Mouse (Mus musculus) thymus, adult 2 months (tissue): Measurements from ENCODE around the gene Tgfb1i1. TPM values are rescaled to one million over a fixed set of nuclear protein-coding genes. Genes with fewer than 3 reads are reported as not detected.

Source experiments
- DNase-seq: peaks from one replicate; pipeline ENCODE4 v3.0.0; 2021
- H3K27ac ChIP-seq: fragments of 200-500 bp; 2 replicates; pipeline ENCODE4 v1.5.1; 2012; ENCODE audit warnings: low read length, control low read depth; ENCODE audit not compliant: control insufficient read depth, insufficient read depth
- H3K27me3 ChIP-seq: fragments of 200-500 bp; 2 replicates; pipeline ENCODE4 v1.6.1; 2012; ENCODE audit warnings: mild to moderate bottlenecking, low read length, moderate library complexity, mixed read lengths; ENCODE audit not compliant: control insufficient read depth, insufficient read depth
- H3K36me3 ChIP-seq: fragments of 200-500 bp; 2 replicates; pipeline ENCODE4 v1.6.1; 2012; ENCODE audit warnings: mild to moderate bottlenecking, low read length, moderate library complexity; ENCODE audit not compliant: control insufficient read depth, insufficient read depth
- H3K4me1 ChIP-seq: fragments of 200-500 bp; replicated peaks from 2 replicates; pipeline ENCODE4 v1.6.1; 2012; ENCODE audit warnings: low read length; ENCODE audit not compliant: control insufficient read depth, insufficient read depth
- H3K4me3 ChIP-seq: fragments of 200-500 bp; 2 replicates; pipeline ENCODE4 v1.5.1; 2012; ENCODE audit warnings: mild to moderate bottlenecking, low read length, control low read depth, moderate library complexity; ENCODE audit not compliant: control insufficient read depth, insufficient read depth
- CTCF ChIP-seq: fragments of 200-500 bp; IDR thresholded peaks from 2 replicates; pipeline ENCODE4 v1.5.1; 2012; ENCODE audit warnings: mild to moderate bottlenecking, control low read depth, low read length, moderate library complexity, borderline replicate concordance; ENCODE audit not compliant: control insufficient read depth, poor library complexity, insufficient read depth; ENCODE audit errors: extremely low read depth
- POLR2A ChIP-seq: fragments of 200-500 bp; IDR thresholded peaks from 2 replicates; pipeline ENCODE4 v1.6.1; 2012; ENCODE audit warnings: mild to moderate bottlenecking, low read length, control low read depth, moderate library complexity; ENCODE audit not compliant: control insufficient read depth, poor library complexity, insufficient read depth; ENCODE audit errors: extremely low read depth
- WGBS: fragments of 180-500 bp; shearing (Covaris S2); methylation state at CpG from one replicate; pipeline ENCODE4 v1.1.7; 2018; 5-methylcytosine and 5-hydroxymethylcytosine counted together
- polyA plus RNA-seq: library from polyadenylated mRNA; depleted of rRNA; stranded (reverse); fragments of >200 nt; gene quantifications from 2 replicates; pipeline ENCODE4 v1.2.3, GENCODE M21; 2012; rRNA removed

The Tgfb1i1 gene
- polyA plus RNA-seq, 1 experiment = 25.4 TPM

DNA sequence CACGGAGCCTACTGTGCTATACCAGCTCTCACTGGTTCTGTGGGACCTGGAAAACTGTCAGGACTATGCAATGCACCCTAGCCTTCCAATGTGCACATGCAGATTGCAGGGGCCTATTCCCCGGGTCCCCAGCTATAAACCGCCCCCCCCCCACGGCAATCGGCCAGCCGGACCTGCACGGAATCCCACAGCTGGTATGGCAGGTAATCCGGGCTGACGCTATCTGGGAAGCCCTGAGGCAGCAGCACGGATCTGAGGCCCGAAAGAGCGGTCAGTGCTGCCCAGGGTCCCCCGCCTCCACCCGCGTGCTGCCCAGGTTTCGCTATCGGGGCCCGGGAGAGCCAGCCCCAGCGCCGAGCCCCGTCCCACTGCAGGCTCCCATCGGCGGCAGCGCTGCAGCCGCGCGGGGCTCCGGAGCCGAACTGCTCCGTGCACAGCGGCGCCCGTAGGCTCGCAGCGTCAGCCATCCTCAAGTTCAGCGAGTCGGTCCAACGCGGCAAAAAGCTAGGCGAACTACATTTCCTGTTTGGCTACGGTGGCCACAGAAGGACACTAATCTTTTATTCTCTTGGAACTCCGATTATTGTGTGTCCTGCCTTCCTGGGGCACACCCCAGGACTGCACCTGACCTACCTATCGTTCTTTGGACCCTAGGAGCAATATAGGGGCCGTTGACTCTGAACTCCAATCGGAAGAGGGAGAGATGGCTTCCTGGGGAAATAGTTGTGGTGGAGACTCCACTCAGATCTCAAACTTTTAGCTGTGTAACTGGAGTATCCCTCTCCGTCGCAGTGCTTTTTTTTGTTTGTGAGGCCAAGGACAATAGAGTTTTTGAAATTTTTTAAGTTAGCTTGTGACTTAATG is 51.2 kb downstream of the Tgfb1i1 start, which contains the start of gene BC017158:
Gene BC017158, minus strand, starts transcription at position 554 of the 864 bp plus-strand sequence.
- H3K4me1 ChIP-seq = peaks cover 6% of the 10 kb centered on the region
- TF ChIP-seq CTCF = no peak
- TF ChIP-seq POLR2A = peak; percentile 38; the same call in 1 of the 2 replicates
- peak within 1 kb of the TSS; percentile 62 for H3K4me3 ChIP-seq
- H3K36me3 ChIP-seq = no peaks in the 10 kb centered on the region
- 1% methylated on average over 47 of the region's 47 CpGs for WGBS
- H3K27me3 ChIP-seq = no peaks in the 10 kb centered on the region
- H3K27ac ChIP-seq = peak within 1 kb of the TSS; percentile 44; the same call in 1 of the 2 replicates
- DNase-seq = peak; percentile 79

DNA sequence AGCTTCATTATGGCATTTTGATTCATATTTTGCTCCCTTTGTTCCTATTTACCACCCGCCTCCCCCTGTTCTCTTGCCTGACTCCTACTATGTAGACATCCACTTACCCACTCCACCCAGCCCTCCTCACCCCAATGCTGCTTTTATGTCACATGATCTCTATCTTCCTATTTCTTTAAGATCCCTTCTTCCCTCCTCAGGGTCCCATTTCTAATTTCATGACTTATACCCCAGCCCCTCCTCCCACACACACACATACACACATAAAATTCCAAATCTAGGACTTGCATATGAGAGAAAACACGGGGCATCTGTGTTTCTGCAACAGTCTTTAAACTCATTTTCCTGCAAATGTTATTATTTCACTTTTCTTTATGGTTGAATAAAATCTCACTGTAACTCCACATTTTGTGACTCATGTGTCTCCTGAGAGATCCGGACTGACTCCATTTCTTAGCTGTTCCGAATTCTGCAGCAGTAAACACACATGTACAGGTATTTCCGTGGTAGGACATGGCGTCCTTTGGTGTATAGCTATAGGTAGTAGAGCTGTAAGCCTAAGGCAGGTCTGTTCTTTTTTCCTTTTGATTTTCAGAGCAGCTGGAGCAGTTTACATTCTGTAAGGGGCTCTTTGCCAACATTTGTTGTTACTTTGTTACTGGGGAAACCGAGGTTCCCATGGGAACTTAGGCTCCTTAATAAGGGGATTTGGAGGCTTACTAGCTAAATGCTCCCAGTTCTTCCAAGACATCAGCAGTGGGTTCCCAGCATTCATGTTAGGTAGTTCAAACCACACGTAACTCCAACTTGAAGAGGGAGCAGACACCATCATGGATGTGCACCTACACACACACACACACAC is 52.1 kb downstream of the Tgfb1i1 start:
- Histone ChIP-seq H3K27me3 (no peaks in the 10 kb centered on the region), H3K4me1 (peaks cover 6% of the 10 kb centered on the region), H3K36me3 (no peaks in the 10 kb centered on the region), H3K27ac (no peak overlapping the region), H3K4me3 (no peak overlapping the region)
- DNase-seq = no peak
- 78% methylated on average over 8 of the region's 8 CpGs for WGBS
- no peak for TF ChIP-seq CTCF
- no peak for TF ChIP-seq POLR2A

DNA sequence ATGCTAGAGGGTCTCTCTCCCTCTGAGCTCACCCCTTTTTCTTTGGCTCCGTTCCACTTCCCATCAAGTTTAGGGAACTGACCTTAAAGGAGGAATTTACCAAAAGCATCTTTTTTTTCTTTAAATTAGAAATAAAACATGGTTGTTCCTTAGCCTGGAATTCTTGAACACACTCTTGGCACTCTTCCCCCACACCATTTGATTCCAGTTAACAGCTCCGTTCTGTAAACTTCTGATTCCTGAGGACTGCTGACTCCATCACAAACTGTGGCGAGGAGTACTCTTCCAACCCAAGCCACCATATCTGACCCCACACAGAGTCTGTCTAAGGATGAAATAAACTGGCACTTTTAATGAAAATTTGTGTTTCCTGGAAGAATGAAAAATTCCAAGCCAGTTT is 54.3 kb downstream of the Tgfb1i1 start:
- no peaks in the 10 kb centered on the region for H3K27me3 ChIP-seq

DNA sequence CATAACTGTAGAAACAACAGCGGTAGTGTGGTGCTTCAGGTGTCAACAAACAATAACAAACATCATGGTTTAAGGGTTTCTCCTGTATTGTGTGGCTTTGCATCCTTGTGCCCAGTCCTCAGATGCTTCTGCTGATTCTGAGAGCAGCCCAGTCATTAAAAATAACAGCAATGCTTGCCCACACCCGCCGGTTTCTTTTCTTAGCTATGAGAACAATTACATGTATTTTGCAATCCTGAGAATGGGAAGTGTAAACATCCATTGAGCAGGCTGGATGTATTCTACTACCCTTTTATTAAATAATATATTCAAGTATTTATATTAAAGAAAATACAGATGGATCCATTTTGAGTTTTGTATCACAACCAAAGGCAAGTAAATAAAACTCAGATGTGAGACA is 55.5 kb downstream of the Tgfb1i1 start:
- Histone ChIP-seq H3K27ac (no peak overlapping the region), H3K27me3 (no peaks in the 10 kb centered on the region), H3K4me3 (no peak overlapping the region), H3K4me1 (peaks cover 4% of the 10 kb centered on the region), H3K36me3 (no peaks in the 10 kb centered on the region)
- TF ChIP-seq CTCF = no peak
- no peak for TF ChIP-seq POLR2A
- 78% methylated on average over 3 of the region's 3 CpGs for WGBS
- DNase-seq = no peak

More for the DNA sequence above, 54.3 kb downstream of the Tgfb1i1 start:
- 85% methylated on average over 3 of the region's 3 CpGs for WGBS
- DNase-seq = no peak
- no peak for TF ChIP-seq CTCF
- no peak for TF ChIP-seq POLR2A
- Histone ChIP-seq H3K4me3 (no peak overlapping the region), H3K27ac (no peak overlapping the region), H3K4me1 (peaks cover 6% of the 10 kb centered on the region), H3K36me3 (no peaks in the 10 kb centered on the region)

DNA sequence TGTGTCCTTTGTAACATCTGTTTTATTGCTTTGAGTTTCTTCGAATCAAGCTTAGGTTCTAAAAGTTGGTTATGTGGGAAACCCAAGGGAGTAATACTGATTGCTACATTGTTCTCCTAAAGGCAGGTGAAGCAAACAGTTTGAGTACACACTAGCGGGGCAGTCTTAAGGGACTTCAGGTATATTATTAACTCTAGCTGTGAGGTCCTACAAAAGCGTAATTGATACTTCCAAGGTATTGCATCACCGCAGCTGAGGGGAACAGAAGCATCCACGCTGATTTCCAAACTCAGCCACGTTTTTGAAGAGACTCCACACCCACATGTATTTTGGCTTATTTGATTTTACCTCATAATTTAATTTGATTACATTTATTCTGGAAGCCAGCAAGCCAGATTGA is 57.6 kb downstream of the Tgfb1i1 start:
- Histone ChIP-seq H3K27ac (no peak overlapping the region), H3K27me3 (no peaks in the 10 kb centered on the region), H3K36me3 (no peaks in the 10 kb centered on the region), H3K4me3 (no peak overlapping the region), H3K4me1 (no peaks in the 10 kb centered on the region)
- 90% methylated on average over 6 of the region's 6 CpGs for WGBS
- DNase-seq = no peak
- TF ChIP-seq POLR2A (no peak), CTCF (no peak)

DNA sequence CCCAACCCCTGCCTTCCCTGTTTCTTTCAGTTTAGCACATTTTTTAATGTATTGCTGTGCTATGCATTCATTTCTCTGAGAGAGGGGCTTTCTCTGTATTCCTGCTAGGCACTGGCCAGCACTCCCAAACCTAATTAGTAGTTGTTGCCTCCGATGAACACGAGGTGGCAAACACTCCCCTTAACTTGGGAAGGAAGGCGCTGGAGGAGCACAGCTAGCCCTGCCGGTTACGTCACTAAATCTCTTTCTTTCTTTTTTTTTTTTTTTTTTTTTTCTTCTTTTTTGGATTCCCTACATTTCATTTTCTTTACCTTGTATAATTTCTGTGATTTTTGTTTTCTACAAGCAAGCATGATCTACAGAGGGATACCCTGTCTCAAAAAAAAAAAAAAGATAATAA is 58.3 kb downstream of the Tgfb1i1 start:
- Histone ChIP-seq H3K4me1 (no peaks in the 10 kb centered on the region), H3K27me3 (no peaks in the 10 kb centered on the region), H3K27ac (no peak overlapping the region), H3K36me3 (no peaks in the 10 kb centered on the region), H3K4me3 (no peak overlapping the region)
- DNase-seq = no peak
- WGBS = 12% methylated on average over 5 of the region's 5 CpGs
- TF ChIP-seq CTCF (no peak), POLR2A (no peak)

Other genes with a start within 250 kb of the Tgfb1i1 start
- 1.4 and 13.4 TPM in 2 replicates for gene Trim72, start 242.9 kb upstream of the Tgfb1i1 start, polyA plus RNA-seq
- 7.9 and 9.6 TPM in 2 replicates for gene Itgam, start 184.2 kb upstream of the Tgfb1i1 start, polyA plus RNA-seq
- gene Gm49368, start 184.1 kb upstream of the Tgfb1i1 start, polyA plus RNA-seq = 0.03 TPM in 1 of 2 replicates, not detected in the other
- gene Itgax, start 117.3 kb upstream of the Tgfb1i1 start, polyA plus RNA-seq = 9.4 and 14.7 TPM in 2 replicates
- 6.9 and 7.7 TPM in 2 replicates for gene Itgad, start 92.4 kb upstream of the Tgfb1i1 start, polyA plus RNA-seq
- gene Cox6a2, start 40.4 kb upstream of the Tgfb1i1 start, polyA plus RNA-seq = 28.8 and 414 TPM in 2 replicates
- gene Armc5, start 9.5 kb upstream of the Tgfb1i1 start, polyA plus RNA-seq = 68.6 and 85.1 TPM in 2 replicates
- 2.4 and 2.5 TPM in 2 replicates for gene 9130023H24Rik, start 8.8 kb upstream of the Tgfb1i1 start, polyA plus RNA-seq
- gene Slc5a2, start 18.8 kb downstream of the Tgfb1i1 start, polyA plus RNA-seq = 0.29 and 0.67 TPM in 2 replicates
- gene BC017158, start 51.4 kb downstream of the Tgfb1i1 start, polyA plus RNA-seq = 51.1 and 54.1 TPM in 2 replicates
- 62.5 and 71.8 TPM in 2 replicates for gene Rgs10, start 171.9 kb downstream of the Tgfb1i1 start, polyA plus RNA-seq
- gene Tial1, start 214.9 kb downstream of the Tgfb1i1 start, polyA plus RNA-seq = 43.8 and 54.6 TPM in 2 replicates